Mouse (Mus musculus) layer of hippocampus, postnatal 25 days (tissue): ENCODE results near the gene Gm5622. TPM values are rescaled to one million over a fixed set of nuclear protein-coding genes. Genes with fewer than 3 reads are reported as not detected.
A peak's percentile ranks its signal among the peaks of the same experiment; 100 is the strongest.
"Not testable (repeated sequence)": the region's sequence is repeated elsewhere in the genome, so short reads cannot be mapped to it uniquely, and the experiment has no call there.

ENCODE experiments used
- DNase-seq, 2 experiments: peaks; one replicate each; pipeline ENCODE4 v3.0.0; 2022; ENCODE audit warnings: mixed read lengths in 2 of 2, low spot score in 1 of 2; ENCODE audit errors: extremely low spot score in 1 of 2
- total RNA-seq, 2 experiments: library from RNA; stranded (reverse); gene quantifications; 2 replicates each; pipeline ENCODE4 v1.2.3; 2021

Gm5622 gene
- total RNA-seq, result not detected

DNA sequence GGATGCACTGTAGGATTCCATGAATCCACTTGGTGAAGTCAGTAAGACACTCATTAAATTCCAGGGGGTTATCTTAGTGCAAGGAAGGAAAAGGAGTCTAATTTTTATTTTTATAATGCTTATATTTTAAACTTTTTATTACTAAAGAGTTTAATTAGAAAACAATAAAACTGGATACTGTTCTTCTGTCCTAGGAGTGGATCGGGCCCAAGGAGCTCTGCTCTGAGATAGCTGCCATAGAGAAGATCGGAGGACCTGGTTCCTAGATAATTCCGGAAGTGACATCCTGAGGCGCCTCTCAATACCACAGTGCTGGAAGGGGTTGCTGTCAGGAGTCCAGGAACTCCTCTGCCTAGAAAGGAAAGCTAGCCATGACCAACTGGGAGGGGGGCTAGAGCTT is at the start of gene Gm5622:
Gm5622 (plus strand) TSS at position 301 of the 400 bp plus-strand sequence.
- DNase-seq, result no peak

DNA sequence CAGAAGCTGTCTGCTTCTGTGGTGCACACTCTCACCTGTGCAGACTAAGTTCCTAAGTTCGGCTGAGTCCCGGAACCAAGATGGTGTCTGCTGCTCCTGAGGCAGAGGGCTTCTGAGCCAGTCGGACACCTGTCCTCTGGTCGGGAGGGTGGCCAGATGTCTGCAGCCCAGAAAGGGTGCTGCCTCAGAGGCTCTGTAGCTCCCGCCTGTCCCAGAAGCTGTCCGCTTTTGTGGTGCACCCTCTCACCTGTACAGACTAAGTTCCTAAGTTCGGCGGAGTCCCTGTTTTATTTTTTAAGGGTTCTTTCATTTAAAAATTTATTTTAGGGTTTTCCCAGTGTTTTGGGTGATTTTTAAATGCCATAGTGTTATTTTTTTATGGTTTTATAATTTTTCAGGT is 45.2 kb upstream of the Gm5622 start:
- no peak for DNase-seq

DNA sequence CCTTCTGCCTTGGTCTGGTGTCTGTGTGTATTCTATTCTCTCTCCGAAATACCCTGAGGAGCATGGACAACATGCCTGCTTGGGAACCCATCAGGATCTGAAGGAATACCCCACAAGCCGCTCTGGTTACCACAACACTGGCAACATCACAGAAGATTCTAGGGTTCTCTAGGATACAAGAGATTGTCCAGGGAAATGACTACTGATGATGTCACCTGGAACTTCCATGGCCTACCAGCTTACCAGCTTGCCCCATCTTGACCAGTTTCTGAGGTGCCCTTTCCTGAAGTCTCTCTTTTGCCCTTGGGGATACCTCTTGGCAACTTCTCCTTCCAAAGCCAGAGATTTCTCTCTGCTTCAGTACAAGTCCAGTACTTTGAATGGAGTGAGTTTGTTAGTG is 21.4 kb downstream of the Gm5622 start, which contains the start of gene Gm17175:
Gm17175 (minus strand) TSS at position 101 of the 400 bp plus-strand sequence.
- not testable (repeated sequence) for DNase-seq

DNA sequence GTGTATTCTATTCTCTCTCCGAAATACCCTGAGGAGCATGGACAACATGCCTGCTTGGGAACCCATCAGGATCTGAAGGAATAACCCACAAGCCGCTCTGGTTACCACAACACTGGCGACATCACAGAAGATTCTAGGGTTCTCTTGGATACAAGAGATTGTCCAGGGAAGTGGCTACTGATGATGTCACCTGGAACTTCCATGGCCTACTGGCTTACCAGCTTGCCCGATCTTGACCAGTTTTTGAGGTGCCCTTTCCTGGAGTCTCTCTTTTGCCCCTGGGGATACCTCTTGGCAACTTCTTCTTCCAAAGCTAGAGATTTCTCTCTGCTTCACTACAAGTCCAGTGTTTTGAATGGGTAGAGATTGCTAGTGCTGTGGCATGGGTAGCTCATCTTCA is 39.4 kb downstream of the Gm5622 start, which contains the start of gene Gm17174:
Gm17174 (minus strand) TSS at position 101 of the 400 bp plus-strand sequence.
- DNase-seq, result not testable (repeated sequence)

DNA sequence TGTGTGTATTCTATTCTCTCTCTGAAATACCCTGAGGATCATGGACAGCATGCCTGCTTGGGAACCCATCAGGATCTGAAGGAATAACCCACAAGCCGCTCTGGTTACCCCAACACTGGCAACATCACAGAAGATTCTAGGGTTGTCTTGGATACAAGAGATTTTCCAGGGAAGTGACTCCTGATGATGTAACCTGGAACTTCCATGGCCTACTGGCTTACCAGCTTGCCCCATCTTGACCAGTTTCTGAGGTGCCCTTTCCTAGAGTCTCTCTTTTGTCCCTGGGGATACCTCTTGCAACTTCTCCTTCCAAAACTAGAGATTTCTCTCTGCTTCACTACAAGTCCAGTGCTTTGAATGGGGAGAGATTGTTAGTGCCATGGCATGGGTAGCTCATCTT is 58.6 kb downstream of the Gm5622 start, which contains the start of gene Gm17078:
Gm17078 (minus strand) TSS at position 101 of the 400 bp plus-strand sequence.
- no peak for DNase-seq

DNA sequence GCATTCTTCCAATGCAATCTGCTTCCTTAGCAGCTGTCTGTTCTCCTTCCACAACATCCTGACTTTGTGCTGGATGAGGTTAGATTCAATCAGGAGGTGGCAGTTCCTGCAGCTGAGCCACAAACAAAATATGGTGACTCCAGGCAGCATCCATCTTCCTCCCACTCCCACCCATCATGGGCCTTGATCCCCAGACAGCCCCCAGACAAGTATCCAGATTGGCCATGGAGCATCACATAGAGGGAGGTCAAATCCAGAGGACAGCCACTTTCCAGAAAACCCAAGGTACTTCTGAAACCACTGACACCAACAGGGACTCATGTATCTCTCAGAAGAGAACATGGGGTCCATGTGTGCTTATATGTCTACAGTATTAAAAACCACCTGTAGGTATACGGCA is 79.8 kb downstream of the Gm5622 start:
- peak; percentile 4 to 13 for DNase-seq

DNA sequence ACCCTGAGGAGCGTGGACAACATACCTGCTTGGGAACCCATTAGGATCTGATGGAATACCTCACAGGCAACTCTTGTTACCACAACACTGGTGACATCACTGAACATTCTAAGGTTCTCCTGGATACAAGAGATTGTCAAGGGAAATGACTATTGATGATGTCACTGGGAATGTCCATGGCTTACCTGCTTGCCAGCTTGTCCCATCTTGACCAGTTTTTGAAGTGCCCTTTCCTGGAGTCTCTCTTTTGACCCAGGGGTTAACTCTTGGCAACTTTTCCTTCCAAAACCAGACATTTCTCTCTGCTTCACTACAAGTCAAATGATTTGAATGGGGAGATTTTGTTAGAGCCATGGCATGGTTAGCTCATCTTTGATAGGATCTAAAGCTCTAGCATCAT is 83.0 kb downstream of the Gm5622 start, which contains the start of gene Gm4181:
Gm4181 (minus strand) TSS at position 101 of the 400 bp plus-strand sequence.
- DNase-seq, result not testable (repeated sequence)

DNA sequence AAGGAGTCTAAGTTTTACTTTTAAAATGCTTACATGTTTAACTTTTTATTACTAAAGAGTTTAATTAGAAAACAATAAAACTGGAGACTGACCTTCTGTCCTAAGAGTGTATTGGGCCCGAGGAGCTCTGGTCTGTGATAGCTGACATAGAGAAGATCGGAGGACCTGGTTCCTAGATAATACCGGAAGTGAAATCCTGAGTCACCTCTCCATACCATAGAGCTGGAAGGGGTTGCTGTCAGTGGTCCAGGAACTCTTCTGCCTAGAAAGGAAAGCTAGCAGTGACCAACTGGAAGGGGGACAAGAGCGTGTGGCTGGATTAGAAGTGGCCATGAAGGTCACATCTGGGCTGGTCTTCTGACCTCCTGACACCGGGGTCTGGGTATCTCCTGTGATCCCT is 124.7 kb downstream of the Gm5622 start:
- no peak for DNase-seq

DNA sequence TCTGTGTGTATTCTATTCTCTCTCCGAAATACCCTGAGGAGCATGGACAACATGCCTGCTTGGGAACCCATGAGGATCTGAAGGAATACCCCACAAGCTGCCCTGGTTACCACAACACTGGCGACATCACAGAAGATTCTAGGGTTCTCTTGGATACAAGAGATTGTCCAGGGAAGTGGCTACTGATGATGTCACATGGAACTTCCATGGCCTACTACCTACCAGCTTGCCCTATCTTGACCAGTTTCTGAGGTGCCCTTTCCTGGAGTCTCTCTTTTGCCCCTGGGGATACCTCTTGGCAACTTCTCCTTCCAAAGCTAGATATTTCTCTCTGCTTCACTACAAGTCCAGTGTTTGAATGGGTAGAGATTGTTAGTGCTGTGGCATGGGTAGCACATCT is 142.8 kb downstream of the Gm5622 start, which contains the start of gene Gm17079:
Gm17079 (minus strand) TSS at position 101 of the 400 bp plus-strand sequence.
- not testable (repeated sequence) for DNase-seq

Other genes starting within 250 kb of the Gm5622 start
- gene Gm7247, start 191.0 kb upstream of the Gm5622 start, total RNA-seq, result not detected
- not detected for gene Vmn2r88, start 142.0 kb upstream of the Gm5622 start, total RNA-seq
- not detected for gene Vmn2r89, start 100.9 kb upstream of the Gm5622 start, total RNA-seq
- not detected for gene Gm17175, start 21.3 kb downstream of the Gm5622 start, total RNA-seq
- not detected for gene Gm17174, start 39.3 kb downstream of the Gm5622 start, total RNA-seq
- not detected for gene Gm17078, start 58.5 kb downstream of the Gm5622 start, total RNA-seq
- gene Gm4181, start 82.9 kb downstream of the Gm5622 start, total RNA-seq, result not detected
- gene Gm17079, start 142.7 kb downstream of the Gm5622 start, total RNA-seq, result not detected
- not detected for gene Gm5800, start 164.4 kb downstream of the Gm5622 start, total RNA-seq
- not detected for gene Ang4, start 220.8 kb downstream of the Gm5622 start, total RNA-seq
- gene AY358078, start 247.3 kb downstream of the Gm5622 start, total RNA-seq, result not detected